Mouse (Mus musculus): Measurements from ENCODE around the gene Thra. TPM values are rescaled to one million over a fixed set of nuclear protein-coding genes. Genes with fewer than 3 reads are reported as not detected.
A peak's percentile ranks its signal among the peaks of the same experiment; 100 is the strongest.

Gene Thra
- polyA plus RNA-seq, 1 experiment from 2014 or later, result 186 TPM

DNA sequence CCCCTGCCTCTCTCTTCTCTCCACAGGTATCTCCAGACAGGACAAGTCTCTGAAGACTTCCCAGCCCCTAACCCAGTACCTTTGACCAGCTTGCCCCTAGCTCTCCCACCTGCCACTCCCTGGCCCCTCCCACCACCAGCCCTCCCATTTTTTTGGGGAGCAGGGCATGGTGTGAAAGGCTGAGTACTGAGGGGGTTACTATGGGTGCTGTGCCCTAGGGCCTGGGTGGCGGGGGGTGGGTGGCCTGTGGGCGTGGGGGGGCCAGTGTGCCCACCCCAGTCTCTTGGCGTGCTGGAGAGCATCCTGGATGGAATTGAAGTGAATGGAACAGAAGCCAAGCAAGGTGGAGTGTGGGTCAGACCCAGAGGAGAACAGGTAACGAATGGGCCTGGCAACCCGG is 12.8 kb downstream of the Thra start:
- Histone ChIP-seq H3K9me3 (ENCODE audit: control insufficient read depth, low read length) (no peaks in the 10 kb centered on the region), H3K9ac (replicated peaks; ENCODE audit: low read depth, low read length) (no peak overlapping the region), H3K27ac (ENCODE audit: low read depth, low read length) (no peak overlapping the region), H3K4me3 (ENCODE audit: low read depth, low read length) (no peak overlapping the region), H3K4me1 (ENCODE audit: control insufficient read depth, insufficient read depth, low read length) (peaks cover 50% of the 10 kb centered on the region), H3K4me2 (ENCODE audit: low read depth, low read length) (no peak overlapping the region), H3K36me3 (ENCODE audit: control insufficient read depth, insufficient read depth, low read length) (peaks cover 24% of the 10 kb centered on the region; the same call in 1 of the 2 replicates), H3K27me3 (ENCODE audit: control insufficient read depth, insufficient read depth, low read length) (no peaks in the 10 kb centered on the region)
- 88% methylated on average over 5 of the region's 5 CpGs for WGBS
- no peak for ATAC-seq (ENCODE audit: low read depth)

DNA sequence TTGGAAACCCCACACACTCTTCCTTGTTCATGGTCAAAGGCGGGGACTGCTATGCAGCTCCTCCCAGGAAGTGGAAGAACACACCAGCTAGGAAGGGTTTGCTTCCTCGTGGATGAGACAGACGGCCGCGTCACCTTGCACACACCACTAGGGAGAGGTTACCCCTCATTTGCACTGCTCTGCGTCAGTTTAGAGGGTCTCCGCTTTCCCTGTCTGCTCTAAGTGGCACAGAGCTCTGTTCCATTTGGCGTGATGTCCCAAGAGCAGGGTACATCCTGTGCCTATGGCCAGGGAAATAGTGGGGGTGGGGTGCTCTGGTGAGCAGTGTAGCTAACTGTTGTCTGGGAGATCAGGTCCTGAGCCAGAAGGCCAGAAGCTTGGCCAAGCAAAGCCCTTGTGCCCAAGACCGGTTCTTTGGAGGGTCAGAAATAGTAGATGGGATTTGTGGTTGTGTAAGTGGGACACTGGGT is 13.7 kb downstream of the Thra start:
- Histone ChIP-seq H3K4me2 (ENCODE audit: low read depth, low read length) (no peak overlapping the region), H3K27ac (ENCODE audit: low read depth, low read length) (no peak overlapping the region; the same call in 1 of the 2 replicates), H3K4me1 (ENCODE audit: control insufficient read depth, insufficient read depth, low read length) (peaks cover 41% of the 10 kb centered on the region), H3K27me3 (ENCODE audit: control insufficient read depth, insufficient read depth, low read length) (no peaks in the 10 kb centered on the region), H3K36me3 (ENCODE audit: control insufficient read depth, insufficient read depth, low read length) (peaks cover 27% of the 10 kb centered on the region; the same call in 1 of the 2 replicates), H3K9me3 (ENCODE audit: control insufficient read depth, low read length) (no peaks in the 10 kb centered on the region), H3K9ac (replicated peaks; ENCODE audit: low read depth, low read length) (no peak overlapping the region), H3K4me3 (ENCODE audit: low read depth, low read length) (no peak overlapping the region)
- 60% methylated on average over 9 of the region's 9 CpGs for WGBS
- ATAC-seq (ENCODE audit: low read depth), result no peak

DNA sequence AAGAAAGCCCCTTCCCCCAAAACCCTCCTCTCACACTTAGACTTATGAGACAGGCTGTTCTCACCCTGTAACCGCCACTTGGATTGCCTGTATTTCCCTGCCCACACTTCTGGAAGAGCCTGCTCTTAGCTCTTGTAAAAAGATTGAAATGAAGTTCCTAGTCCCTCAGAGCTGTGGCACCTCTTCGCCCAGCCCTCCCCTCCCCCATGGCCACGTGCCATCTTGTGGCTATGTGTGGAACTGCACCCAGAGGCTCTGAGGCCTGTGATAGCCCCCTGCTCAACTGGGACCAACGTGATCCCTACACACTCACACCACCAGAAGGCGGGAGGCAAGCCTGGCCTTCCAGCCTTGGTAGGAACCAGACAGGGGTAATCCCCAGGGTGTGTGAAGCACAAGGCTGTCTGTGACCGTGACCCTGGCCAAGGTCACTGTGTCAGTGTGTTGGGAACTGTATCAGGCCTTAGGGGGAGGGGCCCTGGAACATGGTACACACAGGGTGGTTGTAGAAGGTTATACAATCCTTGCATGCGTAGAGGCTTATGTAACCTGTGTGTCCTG is 14.3 kb downstream of the Thra start:
- H3K27me3 ChIP-seq (ENCODE audit: control insufficient read depth, insufficient read depth, low read length), result no peaks in the 10 kb centered on the region
- peaks cover 35% of the 10 kb centered on the region for H3K4me1 ChIP-seq (ENCODE audit: control insufficient read depth, insufficient read depth, low read length)
- no peak overlapping the region; the same call in 1 of the 2 replicates for H3K27ac ChIP-seq (ENCODE audit: low read depth, low read length)
- H3K4me2 ChIP-seq (ENCODE audit: low read depth, low read length), result no peak overlapping the region
- ATAC-seq (ENCODE audit: low read depth), result peak; percentile 13; the same call in 1 of the 2 replicates
- H3K9ac ChIP-seq (replicated peaks; ENCODE audit: low read depth, low read length), result no peak overlapping the region
- H3K4me3 ChIP-seq (ENCODE audit: low read depth, low read length), result no peak overlapping the region
- no peaks in the 10 kb centered on the region for H3K9me3 ChIP-seq (ENCODE audit: control insufficient read depth, low read length)
- peaks cover 27% of the 10 kb centered on the region; the same call in 1 of the 2 replicates for H3K36me3 ChIP-seq (ENCODE audit: control insufficient read depth, insufficient read depth, low read length)
- 21% methylated on average over 7 of the region's 7 CpGs for WGBS

DNA sequence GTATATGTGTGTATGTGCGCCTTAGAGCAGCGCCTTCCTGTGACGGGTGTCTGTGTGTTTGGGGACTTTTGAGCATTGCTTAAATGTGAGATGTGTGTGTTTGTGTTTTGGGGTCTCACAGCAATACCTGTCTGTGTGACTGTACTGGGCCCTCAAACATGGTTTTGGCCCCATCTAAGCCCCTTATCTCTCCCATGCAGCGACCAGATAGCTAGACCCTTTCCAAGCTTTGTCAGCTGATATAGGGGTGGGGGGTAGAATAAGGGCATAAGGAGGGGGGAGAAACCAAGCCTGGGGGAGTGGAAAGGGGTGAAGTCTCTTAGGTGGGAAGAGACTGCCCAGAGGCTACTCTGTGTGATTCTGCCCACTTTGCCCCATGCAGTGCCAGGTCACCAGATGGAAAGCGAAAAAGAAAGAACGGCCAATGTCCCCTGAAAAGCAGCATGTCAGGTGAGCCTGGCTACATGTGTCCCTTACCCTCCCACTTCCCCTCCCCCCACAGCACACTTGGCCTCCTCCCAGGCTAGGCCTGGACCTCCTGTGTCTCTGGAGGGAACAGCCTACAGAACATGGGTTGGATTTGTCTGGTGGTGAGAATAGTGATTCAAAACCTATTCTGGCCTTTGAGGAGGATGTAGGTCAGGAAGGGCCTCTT is 15.4 kb downstream of the Thra start:
- 94% methylated on average over 6 of the region's 6 CpGs for WGBS
- Histone ChIP-seq H3K27ac (ENCODE audit: low read depth, low read length) (no peak overlapping the region), H3K27me3 (ENCODE audit: control insufficient read depth, insufficient read depth, low read length) (no peaks in the 10 kb centered on the region), H3K4me2 (ENCODE audit: low read depth, low read length) (no peak overlapping the region), H3K9me3 (ENCODE audit: control insufficient read depth, low read length) (no peaks in the 10 kb centered on the region), H3K4me1 (ENCODE audit: control insufficient read depth, insufficient read depth, low read length) (peaks cover 24% of the 10 kb centered on the region), H3K9ac (replicated peaks; ENCODE audit: low read depth, low read length) (no peak overlapping the region), H3K4me3 (ENCODE audit: low read depth, low read length) (no peak overlapping the region), H3K36me3 (ENCODE audit: control insufficient read depth, insufficient read depth, low read length) (peaks cover 27% of the 10 kb centered on the region; the same call in 1 of the 2 replicates)
- no peak for ATAC-seq (ENCODE audit: low read depth)

DNA sequence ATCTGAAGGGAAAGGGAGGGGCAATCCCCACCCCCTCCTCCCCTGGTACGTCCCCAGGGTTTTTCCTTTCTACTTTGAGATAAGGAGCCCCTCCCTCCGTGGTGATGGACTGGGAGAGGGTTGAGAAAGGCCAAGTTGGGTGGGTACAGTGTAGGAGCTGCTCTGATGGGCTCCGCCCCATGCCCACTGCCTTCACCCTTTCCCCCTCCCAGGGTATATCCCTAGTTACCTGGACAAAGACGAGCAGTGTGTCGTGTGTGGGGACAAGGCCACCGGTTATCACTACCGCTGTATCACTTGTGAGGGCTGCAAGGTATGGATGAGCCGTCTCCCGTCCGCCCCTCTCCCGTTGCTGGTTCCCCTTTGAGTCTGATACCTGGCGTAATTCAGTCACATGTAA is 16.3 kb downstream of the Thra start:
- Histone ChIP-seq H3K36me3 (ENCODE audit: control insufficient read depth, insufficient read depth, low read length) (peaks cover 32% of the 10 kb centered on the region; the same call in 1 of the 2 replicates), H3K4me3 (ENCODE audit: low read depth, low read length) (no peak overlapping the region), H3K27ac (ENCODE audit: low read depth, low read length) (no peak overlapping the region), H3K4me1 (ENCODE audit: control insufficient read depth, insufficient read depth, low read length) (peaks cover 15% of the 10 kb centered on the region), H3K9ac (replicated peaks; ENCODE audit: low read depth, low read length) (no peak overlapping the region), H3K9me3 (ENCODE audit: control insufficient read depth, low read length) (no peaks in the 10 kb centered on the region), H3K4me2 (ENCODE audit: low read depth, low read length) (no peak overlapping the region), H3K27me3 (ENCODE audit: control insufficient read depth, insufficient read depth, low read length) (no peaks in the 10 kb centered on the region)
- no peak for ATAC-seq (ENCODE audit: low read depth)
- 86% methylated on average over 12 of the region's 12 CpGs for WGBS

DNA sequence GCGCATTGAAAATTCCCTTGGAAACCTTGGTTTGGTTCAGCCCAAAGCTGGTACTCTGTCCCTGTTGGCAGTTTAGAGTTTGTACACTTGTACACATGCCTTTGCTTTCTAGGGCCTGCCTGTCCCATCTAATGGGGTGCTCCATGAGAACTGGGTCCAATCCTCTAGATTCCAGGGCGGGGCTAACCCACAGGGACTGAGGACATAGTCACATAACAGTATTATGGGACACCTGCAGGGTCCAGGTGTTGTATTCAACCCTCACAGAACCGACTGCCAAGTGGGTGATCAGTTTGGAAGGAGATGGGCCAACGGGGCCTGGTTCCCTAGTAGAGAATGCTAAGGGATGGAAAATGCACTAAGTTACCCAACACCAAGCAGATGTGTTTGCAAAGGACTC is 21.5 kb downstream of the Thra start:
- no peak for ATAC-seq (ENCODE audit: low read depth)
- Histone ChIP-seq H3K4me3 (ENCODE audit: low read depth, low read length) (no peak overlapping the region), H3K27me3 (ENCODE audit: control insufficient read depth, insufficient read depth, low read length) (no peaks in the 10 kb centered on the region), H3K4me1 (ENCODE audit: control insufficient read depth, insufficient read depth, low read length) (peaks cover 15% of the 10 kb centered on the region), H3K9me3 (ENCODE audit: control insufficient read depth, low read length) (no peaks in the 10 kb centered on the region), H3K4me2 (ENCODE audit: low read depth, low read length) (no peak overlapping the region), H3K36me3 (ENCODE audit: control insufficient read depth, insufficient read depth, low read length) (peaks cover 45% of the 10 kb centered on the region), H3K9ac (replicated peaks; ENCODE audit: low read depth, low read length) (no peak overlapping the region), H3K27ac (ENCODE audit: low read depth, low read length) (no peak overlapping the region)
- 92% methylated on average over 4 of the region's 4 CpGs for WGBS

DNA sequence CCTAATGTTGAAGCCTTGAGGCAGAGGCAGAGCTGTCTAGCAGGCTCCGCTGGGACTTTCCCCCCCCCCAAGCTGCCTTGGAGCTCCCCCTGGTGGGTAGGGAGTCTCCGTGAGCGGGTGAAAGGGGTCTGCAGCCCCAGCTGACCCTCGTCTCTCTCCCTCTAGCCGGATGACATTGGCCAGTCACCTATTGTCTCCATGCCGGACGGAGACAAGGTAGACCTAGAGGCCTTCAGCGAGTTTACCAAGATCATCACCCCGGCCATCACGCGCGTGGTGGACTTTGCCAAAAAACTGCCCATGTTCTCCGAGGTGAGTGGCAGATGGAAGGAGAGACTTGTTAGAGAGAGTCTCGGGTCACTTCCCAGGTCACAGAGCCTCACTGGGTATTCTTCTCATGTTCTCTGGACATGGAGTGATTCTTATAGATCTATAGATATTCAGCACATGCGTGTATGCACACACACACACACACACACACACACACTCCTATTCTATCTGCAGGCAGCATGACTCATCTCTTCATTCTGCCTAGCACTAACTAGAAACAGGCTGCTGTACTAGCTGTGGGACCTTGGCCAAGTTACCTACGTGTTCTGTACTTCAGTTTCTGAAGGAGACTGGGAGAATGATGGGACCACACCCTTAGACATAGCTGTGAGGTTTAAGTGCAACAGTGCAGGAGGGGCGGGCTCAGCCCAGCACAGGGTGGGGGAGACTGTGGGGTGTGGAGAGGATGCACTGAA is 22.5 kb downstream of the Thra start:
- no peaks in the 10 kb centered on the region for H3K9me3 ChIP-seq (ENCODE audit: control insufficient read depth, low read length)
- no peaks in the 10 kb centered on the region for H3K27me3 ChIP-seq (ENCODE audit: control insufficient read depth, insufficient read depth, low read length)
- H3K36me3 ChIP-seq (ENCODE audit: control insufficient read depth, insufficient read depth, low read length), result peaks cover 37% of the 10 kb centered on the region
- H3K4me3 ChIP-seq (ENCODE audit: low read depth, low read length), result no peak overlapping the region
- H3K4me2 ChIP-seq (ENCODE audit: low read depth, low read length), result no peak overlapping the region
- peaks cover 25% of the 10 kb centered on the region for H3K4me1 ChIP-seq (ENCODE audit: control insufficient read depth, insufficient read depth, low read length)
- WGBS, result 67% methylated on average over 17 of the region's 17 CpGs
- no peak overlapping the region for H3K9ac ChIP-seq (replicated peaks; ENCODE audit: low read depth, low read length)
- no peak for ATAC-seq (ENCODE audit: low read depth)
- H3K27ac ChIP-seq (ENCODE audit: low read depth, low read length), result no peak overlapping the region

DNA sequence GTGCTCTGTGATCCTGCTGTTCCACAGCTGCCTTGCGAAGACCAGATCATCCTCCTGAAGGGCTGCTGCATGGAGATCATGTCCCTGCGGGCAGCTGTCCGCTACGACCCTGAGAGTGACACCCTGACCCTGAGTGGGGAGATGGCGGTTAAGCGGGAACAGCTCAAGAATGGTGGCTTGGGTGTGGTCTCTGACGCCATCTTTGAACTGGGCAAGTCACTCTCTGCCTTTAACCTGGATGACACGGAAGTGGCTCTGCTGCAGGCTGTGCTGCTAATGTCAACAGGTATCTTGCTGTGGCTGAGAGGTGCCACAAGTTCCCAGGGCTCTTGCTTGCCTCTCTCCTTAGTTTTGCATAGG is 23.0 kb downstream of the Thra start:
- WGBS, result 87% methylated on average over 8 of the region's 8 CpGs
- H3K27me3 ChIP-seq (ENCODE audit: control insufficient read depth, insufficient read depth, low read length), result no peaks in the 10 kb centered on the region
- no peak overlapping the region for H3K4me2 ChIP-seq (ENCODE audit: low read depth, low read length)
- peaks cover 37% of the 10 kb centered on the region for H3K36me3 ChIP-seq (ENCODE audit: control insufficient read depth, insufficient read depth, low read length)
- H3K4me1 ChIP-seq (ENCODE audit: control insufficient read depth, insufficient read depth, low read length), result peaks cover 30% of the 10 kb centered on the region
- no peak for ATAC-seq (ENCODE audit: low read depth)
- H3K27ac ChIP-seq (ENCODE audit: low read depth, low read length), result no peak overlapping the region
- H3K4me3 ChIP-seq (ENCODE audit: low read depth, low read length), result no peak overlapping the region
- no peak overlapping the region for H3K9ac ChIP-seq (replicated peaks; ENCODE audit: low read depth, low read length)
- H3K9me3 ChIP-seq (ENCODE audit: control insufficient read depth, low read length), result no peaks in the 10 kb centered on the region

DNA sequence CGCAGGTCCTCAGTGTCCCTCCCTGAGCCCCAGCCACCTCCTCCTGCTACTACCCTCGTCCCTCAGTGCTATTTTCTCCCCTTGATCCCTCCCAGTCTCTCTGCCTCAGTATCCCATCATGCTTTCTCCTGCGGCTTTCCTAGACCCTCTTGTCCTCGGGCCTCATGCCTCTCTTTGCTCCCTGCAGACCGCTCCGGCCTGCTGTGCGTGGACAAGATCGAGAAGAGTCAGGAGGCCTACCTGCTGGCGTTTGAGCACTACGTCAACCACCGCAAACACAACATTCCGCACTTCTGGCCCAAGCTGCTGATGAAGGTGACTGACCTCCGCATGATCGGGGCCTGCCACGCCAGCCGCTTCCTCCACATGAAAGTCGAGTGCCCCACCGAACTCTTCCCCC is 23.7 kb downstream of the Thra start:
- no peak overlapping the region for H3K4me3 ChIP-seq (ENCODE audit: low read depth, low read length)
- no peak overlapping the region for H3K27ac ChIP-seq (ENCODE audit: low read depth, low read length)
- H3K9me3 ChIP-seq (ENCODE audit: control insufficient read depth, low read length), result no peaks in the 10 kb centered on the region
- WGBS, result 86% methylated on average over 18 of the region's 18 CpGs
- H3K27me3 ChIP-seq (ENCODE audit: control insufficient read depth, insufficient read depth, low read length), result no peaks in the 10 kb centered on the region
- H3K4me1 ChIP-seq (ENCODE audit: control insufficient read depth, insufficient read depth, low read length), result peaks cover 35% of the 10 kb centered on the region
- H3K4me2 ChIP-seq (ENCODE audit: low read depth, low read length), result no peak overlapping the region
- H3K9ac ChIP-seq (replicated peaks; ENCODE audit: low read depth, low read length), result no peak overlapping the region
- ATAC-seq (ENCODE audit: low read depth), result no peak
- peaks cover 40% of the 10 kb centered on the region for H3K36me3 ChIP-seq (ENCODE audit: control insufficient read depth, insufficient read depth, low read length)
